Mouse (Mus musculus) liver, adult 2 months (tissue): ENCODE measurements at regions not wholly inside any gene's neighbourhood (a gene's known extent, or its start where the extent isn't known, plus 50 kb on each side); places are given as distances from the start of the nearest gene placed in this dataset.
A peak's percentile ranks its signal among the peaks of the same experiment; 100 is the strongest.

Source experiments
- DNase-seq: peaks from one replicate; pipeline ENCODE4 v3.0.0-alpha.2; 2011; ENCODE audit warnings: low read depth, low spot score; ENCODE audit errors: extremely low read depth
- H3K27ac ChIP-seq: fragments of 200-500 bp; replicated peaks from 2 replicates; pipeline ENCODE4 v1.5.1; 2012; ENCODE audit warnings: low read depth, mild to moderate bottlenecking, control low read depth, inconsistent platforms, low read length; ENCODE audit not compliant: insufficient read depth
- H3K27me3 ChIP-seq: fragments of 200-500 bp; 2 replicates; pipeline ENCODE4 v1.6.1; 2012; ENCODE audit warnings: mild to moderate bottlenecking, moderate library complexity, low read length, inconsistent platforms; ENCODE audit not compliant: control insufficient read depth, insufficient read depth
- H3K36me3 ChIP-seq: fragments of 200-500 bp; 2 replicates; pipeline ENCODE4 v1.6.1; 2012; ENCODE audit warnings: low read length, inconsistent platforms; ENCODE audit not compliant: control insufficient read depth, insufficient read depth
- H3K4me1 ChIP-seq: fragments of 200-500 bp; 2 replicates; pipeline ENCODE4 v1.6.1; 2011; ENCODE audit warnings: low read length; ENCODE audit not compliant: control insufficient read depth, insufficient read depth
- H3K4me3 ChIP-seq: fragments of 200-500 bp; 2 replicates; pipeline ENCODE4 v1.5.1; 2011; ENCODE audit warnings: low read depth, mild to moderate bottlenecking, control low read depth, low read length, moderate library complexity; ENCODE audit not compliant: insufficient read depth
- H3K79me2 ChIP-seq: fragments of 200-500 bp; 2 replicates; pipeline ENCODE4 v1.6.1; 2012; ENCODE audit warnings: inconsistent platforms, mild to moderate bottlenecking, low read length, moderate library complexity; ENCODE audit not compliant: control insufficient read depth, insufficient read depth
- H3K9ac ChIP-seq: fragments of 200-500 bp; 2 replicates; pipeline ENCODE4 v1.6.1; 2012; ENCODE audit warnings: low read depth, mild to moderate bottlenecking, control low read depth, inconsistent platforms, low read length
- CTCF ChIP-seq: fragments of 200-500 bp; IDR thresholded peaks from 2 replicates; pipeline ENCODE4 v1.5.1; 2011; ENCODE audit warnings: low read depth, low read length, control low read depth
- POLR2A ChIP-seq: fragments of 200-500 bp; IDR thresholded peaks from 2 replicates; pipeline ENCODE4 v1.6.1; 2011; ENCODE audit warnings: low read length, control low read depth; ENCODE audit not compliant: insufficient read depth; ENCODE audit errors: extremely low read depth
- WGBS: fragments of 180-500 bp; shearing (Covaris S2); methylation state at CpG from one replicate; pipeline ENCODE4 v1.1.7; 2018; 5-methylcytosine and 5-hydroxymethylcytosine counted together

- no peaks in the 10 kb centered on the region for H3K27me3 ChIP-seq
Observed at GRCm38 (mm10) chr3:35099226-35099625, 449.0 kb downstream of the Sox2 start.

DNA sequence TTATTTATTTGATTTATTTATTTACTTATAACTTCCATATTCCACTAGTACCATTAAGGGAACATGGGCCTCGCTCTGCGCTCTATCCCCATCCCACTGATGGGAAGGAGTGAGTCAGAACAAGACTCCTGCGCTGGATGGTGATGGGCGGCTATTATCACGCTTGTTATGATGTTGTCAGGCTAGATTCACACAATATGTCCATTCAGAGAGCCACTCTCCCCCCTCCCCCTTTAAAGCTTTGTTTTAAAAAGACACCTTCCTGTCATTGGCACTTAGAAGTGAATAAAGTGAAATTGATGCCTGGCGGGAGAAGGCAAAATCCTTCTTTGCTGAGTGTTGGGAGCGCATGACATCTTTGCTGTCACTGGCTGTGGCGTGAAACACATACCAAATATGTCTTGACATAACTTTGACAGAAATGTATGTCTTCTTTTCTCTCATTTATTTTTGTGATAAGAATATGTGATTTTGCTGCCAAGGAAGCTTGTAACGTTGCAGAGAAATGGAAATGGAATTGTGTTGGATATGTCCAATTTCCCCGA, 449.7 kb downstream of the Sox2 start:
- 82% methylated on average over 10 of the region's 10 CpGs for WGBS
- H3K27me3 ChIP-seq = no peaks in the 10 kb centered on the region

More at GRCm38 (mm10) chr3:35099226-35099625, 449.0 kb downstream of the Sox2 start:
- no peaks in the 10 kb centered on the region for H3K36me3 ChIP-seq
- H3K79me2 ChIP-seq = no peaks in the 10 kb centered on the region
- no peak overlapping the region for H3K4me3 ChIP-seq
- H3K9ac ChIP-seq = no peak overlapping the region
- no peak overlapping the region for H3K27ac ChIP-seq
- WGBS = 62% methylated on average over 3 of the region's 3 CpGs
- TF ChIP-seq POLR2A (no peak), CTCF (no peak)
- H3K4me1 ChIP-seq = no peaks in the 10 kb centered on the region
- DNase-seq = no peak

DNA sequence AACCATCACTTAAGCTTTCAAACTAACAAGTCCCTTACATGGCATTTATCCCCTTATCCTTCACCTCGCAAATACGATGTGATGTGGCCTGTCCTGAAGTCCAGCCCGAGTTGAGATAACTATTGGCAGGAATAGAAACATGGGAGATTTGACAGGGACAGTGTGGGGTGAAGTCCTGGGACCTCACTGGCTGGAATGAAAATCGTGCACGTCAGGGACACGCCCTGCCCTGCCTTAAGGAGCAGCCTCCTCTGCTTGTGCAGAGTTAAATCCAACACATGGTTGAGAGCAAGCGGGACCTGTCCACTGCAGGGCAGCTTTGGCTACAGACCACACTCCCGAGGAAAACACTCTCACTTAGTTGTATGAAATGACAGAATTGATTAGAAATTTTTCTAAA, 451.1 kb downstream of the Sox2 start:
- Histone ChIP-seq H3K9ac (no peak overlapping the region), H3K4me3 (no peak overlapping the region), H3K79me2 (no peaks in the 10 kb centered on the region), H3K27me3 (no peaks in the 10 kb centered on the region), H3K36me3 (no peaks in the 10 kb centered on the region), H3K4me1 (no peaks in the 10 kb centered on the region), H3K27ac (no peak overlapping the region)
- no peak for DNase-seq
- TF ChIP-seq CTCF = no peak
- no peak for TF ChIP-seq POLR2A
- WGBS = 71% methylated on average over 8 of the region's 8 CpGs

More for the DNA sequence above, 449.7 kb downstream of the Sox2 start:
- Histone ChIP-seq H3K79me2 (no peaks in the 10 kb centered on the region), H3K27ac (no peak overlapping the region), H3K4me3 (no peak overlapping the region), H3K4me1 (no peaks in the 10 kb centered on the region), H3K9ac (no peak overlapping the region), H3K36me3 (no peaks in the 10 kb centered on the region)
- TF ChIP-seq POLR2A (no peak), CTCF (no peak)
- no peak for DNase-seq

- no peaks in the 10 kb centered on the region for H3K4me1 ChIP-seq
- H3K4me3 ChIP-seq = no peak overlapping the region
- TF ChIP-seq POLR2A = no peak
- TF ChIP-seq CTCF = no peak
- H3K27ac ChIP-seq = no peak overlapping the region
- no peaks in the 10 kb centered on the region for H3K27me3 ChIP-seq
- DNase-seq = no peak
- no peaks in the 10 kb centered on the region for H3K36me3 ChIP-seq
- no peak overlapping the region for H3K9ac ChIP-seq
- no peaks in the 10 kb centered on the region for H3K79me2 ChIP-seq
- WGBS = 81% methylated on average over 5 of the region's 5 CpGs
Observed at GRCm38 (mm10) chr3:35101951-35102350, 451.7 kb downstream of the Sox2 start.

GRCm38 (mm10) chr3:35102715-35103591, 452.7 kb downstream of the Sox2 start:
- no peaks in the 10 kb centered on the region for H3K4me1 ChIP-seq
- peak; percentile 25 for DNase-seq
- 54% methylated on average over 13 of the region's 13 CpGs for WGBS
- H3K9ac ChIP-seq = no peak overlapping the region
- no peak overlapping the region for H3K27ac ChIP-seq
- TF ChIP-seq CTCF (peak; percentile 73), POLR2A (no peak)
- H3K79me2 ChIP-seq = no peaks in the 10 kb centered on the region
- H3K36me3 ChIP-seq = no peaks in the 10 kb centered on the region
- H3K4me3 ChIP-seq = no peak overlapping the region
- H3K27me3 ChIP-seq = no peaks in the 10 kb centered on the region

DNA sequence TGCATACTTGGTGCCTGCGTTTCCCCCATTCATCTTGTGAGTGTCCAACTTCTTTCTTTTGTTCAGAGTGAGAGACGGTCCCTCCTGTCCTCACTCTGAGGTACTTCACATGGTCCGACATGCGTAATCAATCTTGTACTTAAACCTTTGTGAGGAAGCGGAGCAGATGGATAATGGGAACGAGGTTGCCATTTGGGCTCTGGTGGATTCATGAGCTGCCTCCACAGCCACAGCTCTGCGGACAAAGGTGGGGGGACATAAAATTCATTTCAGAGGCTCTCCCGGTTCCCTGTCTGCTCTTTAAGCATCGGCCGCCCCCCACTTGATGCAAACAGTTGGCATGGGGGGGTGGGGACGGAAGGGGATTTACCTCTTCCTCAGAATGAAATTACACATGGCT, 454.7 kb downstream of the Sox2 start:
- H3K27me3 ChIP-seq = no peaks in the 10 kb centered on the region
- H3K79me2 ChIP-seq = no peaks in the 10 kb centered on the region
- no peak for DNase-seq
- no peak overlapping the region for H3K9ac ChIP-seq
- H3K27ac ChIP-seq = no peak overlapping the region
- no peaks in the 10 kb centered on the region for H3K4me1 ChIP-seq
- no peaks in the 10 kb centered on the region for H3K36me3 ChIP-seq
- TF ChIP-seq POLR2A (no peak), CTCF (no peak)
- 82% methylated on average over 11 of the region's 11 CpGs for WGBS
- H3K4me3 ChIP-seq = no peak overlapping the region
